Mouse (Mus musculus) midbrain, embryonic 14.5 days (tissue): ENCODE data around the gene F11r. TPM values are rescaled to one million over a fixed set of nuclear protein-coding genes. Genes with fewer than 3 reads are reported as not detected.

Experiments used
- ATAC-seq: fragments of 200-750 bp; cut with Nextera tagmentation; 2 replicates; pipeline ENCODE4 v1.8.0; 2017; ENCODE audit warnings: moderate number of reproducible peaks, moderate library complexity; ENCODE audit not compliant: low FRiP score, low TSS enrichment
- DNase-seq: peaks from one replicate; pipeline ENCODE4 v3.0.0-alpha.2; 2015
- H3K27ac ChIP-seq: fragments of 300-500 bp; sonication (generic); replicated peaks from 2 replicates; pipeline ENCODE4 v1.5.1; 2014; ENCODE audit warnings: mild to moderate bottlenecking, low read depth, low read length, moderate library complexity
- H3K27me3 ChIP-seq: fragments of 300-500 bp; sonication (generic); 2 replicates; pipeline ENCODE4 v1.6.1; 2014; ENCODE audit warnings: low read length, control low read depth, mixed read lengths; ENCODE audit not compliant: control insufficient read depth, insufficient read depth
- H3K36me3 ChIP-seq: fragments of 300-500 bp; sonication (generic); 2 replicates; pipeline ENCODE4 v1.6.1; 2014; ENCODE audit warnings: low read length, control low read depth; ENCODE audit not compliant: control insufficient read depth, insufficient read depth
- H3K4me1 ChIP-seq: fragments of 300-500 bp; sonication (generic); 2 replicates; pipeline ENCODE4 v1.6.1; 2014; ENCODE audit warnings: mild to moderate bottlenecking, antibody characterized with exemption, low read length, control low read depth; ENCODE audit not compliant: control insufficient read depth, insufficient read depth
- H3K4me2 ChIP-seq: fragments of 300-500 bp; sonication (generic); 2 replicates; pipeline ENCODE4 v1.6.1; 2014; ENCODE audit warnings: mild to moderate bottlenecking, low read length, moderate library complexity
- H3K4me3 ChIP-seq: fragments of 300-500 bp; sonication (generic); replicated peaks from 2 replicates; pipeline ENCODE4 v1.5.1; 2014; ENCODE audit warnings: low read depth, low read length
- H3K9ac ChIP-seq: fragments of 300-500 bp; sonication (generic); replicated peaks from 2 replicates; pipeline ENCODE4 v1.6.1; 2014; ENCODE audit warnings: mild to moderate bottlenecking, low read length, moderate library complexity
- H3K9me3 ChIP-seq: fragments of 300-500 bp; sonication (generic); 2 replicates; pipeline ENCODE4 v1.6.1; 2016; ENCODE audit warnings: low read length, control low read depth, mixed read lengths; ENCODE audit not compliant: control insufficient read depth
- WGBS: fragments of 180-500 bp; shearing (Covaris S2); extraction: QIAGEN DNeasy Blood & Tissue Kit; methylation state at CpG from one replicate; pipeline ENCODE4 v1.1.7; 2014; 5-methylcytosine and 5-hydroxymethylcytosine counted together
- polyA plus RNA-seq: library from polyadenylated mRNA; unstranded; fragments of >200 nt; fragmentation: Nextera tagmentation; extraction: Ambion mirVana; gene quantifications from 2 replicates; pipeline ENCODE4 v1.2.1, GENCODE M21; 2014

Gene F11r
- polyA plus RNA-seq, 1 experiment from 2014 or later = 8.1 TPM

- Histone ChIP-seq H3K36me3 (no peaks in the 10 kb centered on the region), H3K4me1 (no peaks in the 10 kb centered on the region), H3K9me3 (no peaks in the 10 kb centered on the region), H3K9ac (no peak overlapping the region), H3K4me2 (no peak overlapping the region), H3K27me3 (no peaks in the 10 kb centered on the region), H3K4me3 (no peak overlapping the region), H3K27ac (no peak overlapping the region)
- DNase-seq (no peak), ATAC-seq (no peak)
- WGBS = 90% methylated on average over 2 of the region's 2 CpGs
These were observed 75.9 kb downstream of the F11r start for GRCm38 (mm10) chr1:171513234-171513633.

GRCm38 (mm10) chr1:171513760-171514159 is 76.4 kb downstream of the F11r start:
- ATAC-seq (no peak), DNase-seq (no peak)
- Histone ChIP-seq H3K9me3 (no peaks in the 10 kb centered on the region), H3K4me1 (no peaks in the 10 kb centered on the region), H3K4me2 (no peak overlapping the region), H3K27ac (no peak overlapping the region), H3K36me3 (no peaks in the 10 kb centered on the region), H3K27me3 (no peaks in the 10 kb centered on the region), H3K4me3 (no peak overlapping the region), H3K9ac (no peak overlapping the region)
- 98% methylated on average over 1 of the region's 1 CpGs for WGBS

Other genes with a start within 250 kb of the F11r start
- gene Pcp4l1, start 241.3 kb upstream of the F11r start, polyA plus RNA-seq = 20.0 and 20.5 TPM in 2 replicates
- 0.34 and 0.39 TPM in 2 replicates for gene Nr1i3, start 223.6 kb upstream of the F11r start, polyA plus RNA-seq
- 35.3 and 40.4 TPM in 2 replicates for gene Tomm40l, start 215.0 kb upstream of the F11r start, polyA plus RNA-seq
- gene Apoa2, start 212.5 kb upstream of the F11r start, polyA plus RNA-seq = 3.3 and 4.1 TPM in 2 replicates
- 6.6 and 28.4 TPM in 2 replicates for gene Fcer1g, start 203.2 kb upstream of the F11r start, polyA plus RNA-seq
- 3.3 and 4.1 TPM in 2 replicates for gene Adamts4, start 187.1 kb upstream of the F11r start, polyA plus RNA-seq
- 185 and 220 TPM in 2 replicates for gene Ndufs2, start 186.1 kb upstream of the F11r start, polyA plus RNA-seq
- gene B4galt3, start 167.2 kb upstream of the F11r start, polyA plus RNA-seq = 101 and 105 TPM in 2 replicates
- gene Ppox, start 156.3 kb upstream of the F11r start, polyA plus RNA-seq = 43.2 and 46.8 TPM in 2 replicates
- gene Usp21, start 149.5 kb upstream of the F11r start, polyA plus RNA-seq = 92.6 and 98.9 TPM in 2 replicates
- gene Ufc1, start 142.5 kb upstream of the F11r start, polyA plus RNA-seq = 120 and 132 TPM in 2 replicates
- gene Dedd, start 108.4 kb upstream of the F11r start, polyA plus RNA-seq = 49.0 and 61.5 TPM in 2 replicates
- 39.1 and 45.0 TPM in 2 replicates for gene Nit1, start 91.9 kb upstream of the F11r start, polyA plus RNA-seq
- gene Pfdn2, start 91.9 kb upstream of the F11r start, polyA plus RNA-seq = 63.0 and 94.0 TPM in 2 replicates
- 3.6 and 3.7 TPM in 2 replicates for gene Klhdc9, start 76.7 kb upstream of the F11r start, polyA plus RNA-seq
- gene Nectin4, start 67.4 kb upstream of the F11r start, polyA plus RNA-seq = 1.4 and 1.6 TPM in 2 replicates
- gene Arhgap30, start 48.6 kb upstream of the F11r start, polyA plus RNA-seq = 0.09 and 0.42 TPM in 2 replicates
- gene Usf1, start 26.2 kb upstream of the F11r start, polyA plus RNA-seq = 207 and 236 TPM in 2 replicates
- gene Tstd1, start 18.7 kb upstream of the F11r start, polyA plus RNA-seq = 5.7 and 6.2 TPM in 2 replicates
- 28.2 and 33.5 TPM in 2 replicates for gene Alyref2, start 65.9 kb downstream of the F11r start, polyA plus RNA-seq
- not detected in 2 replicates for gene Itln1, start 97.8 kb downstream of the F11r start, polyA plus RNA-seq
- gene Cd244a, start 121.7 kb downstream of the F11r start, polyA plus RNA-seq = 0.07 TPM in 1 of 2 replicates, not detected in the other
- gene Ly9, start 169.9 kb downstream of the F11r start, polyA plus RNA-seq = not detected in 2 replicates
- 0.24 TPM in 1 of 2 replicates, not detected in the other for gene Slamf7, start 215.5 kb downstream of the F11r start, polyA plus RNA-seq
- 0.24 and 1.9 TPM in 2 replicates for gene Cd48, start 244.5 kb downstream of the F11r start, polyA plus RNA-seq